Mouse (Mus musculus): ENCODE measurements around the gene Drosha.

DNA sequence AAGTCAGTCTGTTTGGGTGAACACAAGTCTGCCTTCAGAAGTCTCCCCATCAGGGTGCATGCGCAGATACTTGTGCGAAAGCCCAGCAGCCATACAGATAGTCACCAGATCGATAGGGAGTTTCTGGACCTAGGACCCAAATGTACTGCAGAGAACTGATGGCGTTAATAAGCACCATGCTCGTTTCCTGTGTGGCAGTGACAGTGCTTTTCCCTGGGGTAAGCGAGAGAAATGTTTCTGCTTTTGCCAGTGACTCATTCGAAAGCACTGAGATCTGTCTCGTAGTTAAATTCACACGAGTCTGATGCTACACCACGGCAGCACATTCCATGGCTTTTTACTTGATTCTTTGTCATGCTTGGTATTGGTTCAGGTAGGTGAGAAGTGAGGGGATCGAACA is 60.7 kb downstream of the Drosha start:
- TF ChIP-seq CTCF (IDR thresholded peaks at IDR 0.05; ENCODE audit: low read depth, low read length), result no peak
- no peak for TF ChIP-seq POLR2A (IDR thresholded peaks at IDR 0.05; ENCODE audit: insufficient read depth, low read length)
- TF ChIP-seq EP300 (IDR thresholded peaks at IDR 0.05; ENCODE audit: insufficient read depth, low read depth, low read length), result no peak

Measured in ES-Bruce4 (cell line).